ENCODE assay signal across 9 mouse cellular contexts in genomic region chr19:6234337-6235083, GRCm38 (mm10). TPM values are rescaled to one million over a fixed set of nuclear protein-coding genes. Genes with fewer than 3 reads are reported as not detected.
DNase-seq lines count a peak whose midpoint lies in the region; ATAC-seq and TF ChIP-seq lines count a peak whose summit lies in the region.
"Had no signal": no experiment of that assay in that cellular context is flagged by ENCODE, and none has a peak within 500 bp of the region (broad histone marks: within the 10 kb centered on the region; RNA-seq: fewer than 3 reads in every experiment).

No protein-coding gene starts in this region.

- peaks cover 5% of the 10 kb centered on the region; the same call in 1 of the 2 replicates for H3K27me3 ChIP-seq in G1E (ENCODE audit: insufficient read depth, low read length)
- H3K27me3 ChIP-seq in forebrain, embryonic 15.5 days = no peaks in the 10 kb centered on the region
- H3K27me3 ChIP-seq in limb, embryonic 14.5 days (ENCODE audit: control insufficient read depth, insufficient read depth, low read length) = no peaks in the 10 kb centered on the region
- H3K27me3 ChIP-seq in midbrain, postnatal 0 days (ENCODE audit: insufficient read depth, low read length) = no peaks in the 10 kb centered on the region

- peaks cover 34% of the 10 kb centered on the region for H3K4me1 ChIP-seq in G1E (ENCODE audit: insufficient read depth, low read depth, low read length)
- peaks cover 22% of the 10 kb centered on the region for H3K4me1 ChIP-seq in forebrain, embryonic 15.5 days
- peaks cover 9% of the 10 kb centered on the region for H3K4me1 ChIP-seq in limb, embryonic 14.5 days (ENCODE audit: control insufficient read depth, insufficient read depth, low read length)
- peaks cover 11% of the 10 kb centered on the region for H3K4me1 ChIP-seq in midbrain, postnatal 0 days (ENCODE audit: insufficient read depth, low read length)

- H3K4me3 ChIP-seq in G1E (ENCODE audit: low read depth, low read length) = peak overlapping the region; percentile 11; the same call in 1 of the 2 replicates
- peak overlapping the region; percentile 93 for H3K4me3 ChIP-seq in forebrain, embryonic 15.5 days
- H3K4me3 ChIP-seq in limb, embryonic 14.5 days (replicated peaks; ENCODE audit: low read length) = peak overlapping the region; percentile 83
- peak overlapping the region; percentile 92 for H3K4me3 ChIP-seq in midbrain, postnatal 0 days (ENCODE audit: low read depth, low read length)

- 69% methylated on average over 11 of the region's 11 CpGs for WGBS in forebrain, embryonic 15.5 days
- 76% methylated on average over 11 of the region's 11 CpGs for WGBS in limb, embryonic 14.5 days
- 61% methylated on average over 11 of the region's 11 CpGs for WGBS in midbrain, postnatal 0 days

- peaks cover 46% of the 10 kb centered on the region for H3K36me3 ChIP-seq in G1E (replicated peaks)
- peaks cover 30% of the 10 kb centered on the region for H3K36me3 ChIP-seq in forebrain, embryonic 15.5 days
- peaks cover 40% of the 10 kb centered on the region for H3K36me3 ChIP-seq in limb, embryonic 14.5 days (ENCODE audit: control insufficient read depth, insufficient read depth, low read length)
- H3K36me3 ChIP-seq in midbrain, postnatal 0 days (ENCODE audit: insufficient read depth, low read length) = peaks cover 40% of the 10 kb centered on the region

- no peak for TF ChIP-seq CTCF in G1E (IDR thresholded peaks at IDR 0.05; ENCODE audit: low read depth, low read length)
- TF ChIP-seq CTCF in midbrain, postnatal 0 days (IDR thresholded peaks at IDR 0.05) = no peak

- TF ChIP-seq POLR2A in limb, embryonic 14.5 days (IDR thresholded peaks at IDR 0.05; ENCODE audit: borderline replicate concordance, extremely low read depth, insufficient read depth, insufficient read length) = no peak

- H3K9ac ChIP-seq in forebrain, embryonic 15.5 days (replicated peaks) = peak overlapping the region; percentile 89
- H3K9ac ChIP-seq in limb, embryonic 14.5 days (ENCODE audit: low read depth, low read length, severe bottlenecking) = peak overlapping the region; percentile 72; the same call in 1 of the 2 replicates
- H3K9ac ChIP-seq in midbrain, postnatal 0 days (replicated peaks; ENCODE audit: low read length, poor library complexity, severe bottlenecking) = peak overlapping the region; percentile 94

- H3K27ac ChIP-seq in forebrain, embryonic 15.5 days (replicated peaks) = no peak overlapping the region
- H3K27ac ChIP-seq in limb, embryonic 14.5 days (replicated peaks; ENCODE audit: low read depth, low read length) = no peak overlapping the region
- H3K27ac ChIP-seq in midbrain, postnatal 0 days (ENCODE audit: low read depth, low read length) = no peak overlapping the region

- H3K9me3 ChIP-seq in G1E (replicated peaks) = no peaks in the 10 kb centered on the region
- H3K9me3 ChIP-seq in forebrain, embryonic 15.5 days = no peaks in the 10 kb centered on the region
- H3K9me3 ChIP-seq in limb, embryonic 14.5 days (ENCODE audit: control insufficient read depth, low read length) = no peaks in the 10 kb centered on the region
- H3K9me3 ChIP-seq in midbrain, postnatal 0 days (ENCODE audit: low read length) = no peaks in the 10 kb centered on the region

- ATAC-seq in G1E (ENCODE audit: extremely low read depth, insufficient number of reproducible peaks, low FRiP score, poor library complexity, severe bottlenecking) = no peak
- ATAC-seq in forebrain, embryonic 15.5 days (replicated peaks) = no peak
- no peak for ATAC-seq in limb, embryonic 14.5 days (ENCODE audit: low FRiP score, low read depth)
- no peak for ATAC-seq in midbrain, postnatal 0 days (ENCODE audit: low FRiP score)
- ATAC-seq in monocyte, adult 5-6 weeks (replicated peaks; ENCODE audit: insufficient number of reproducible peaks, low FRiP score, low TSS enrichment, poor library complexity, severe bottlenecking) = no peak

- H3K4me2 ChIP-seq in forebrain, embryonic 15.5 days (replicated peaks) = peak overlapping the region; percentile 94
- peak overlapping the region; percentile 91 for H3K4me2 ChIP-seq in limb, embryonic 14.5 days (replicated peaks; ENCODE audit: low read depth, low read length, severe bottlenecking)
- H3K4me2 ChIP-seq in midbrain, postnatal 0 days (ENCODE audit: low read depth, low read length, poor library complexity, severe bottlenecking) = peak overlapping the region; percentile 89

- no peak for DNase-seq in G1E (ENCODE audit: low spot score)
- peak; percentile 72 to 73 for DNase-seq in adrenal gland, postnatal 36 days
- DNase-seq in limb, embryonic 14.5 days (ENCODE audit: low spot score) = no peak
- no peak for DNase-seq in midbrain, postnatal 0 days (ENCODE audit: low spot score)
- no peak for DNase-seq in embryo, embryonic 10 days (ENCODE audit: low spot score)
- no peak for DNase-seq in right cerebral cortex, postnatal 14 days

RNA-seq across cellular contexts. Expression of gene Ppp2r5b, which starts 1.2 kb away (rescaled TPM):
- total RNA-seq in G1E (2014; fragmentation: Nextera tagmentation) = 3.4 and 9.0 TPM in 2 replicates
- 5.6 and 6.0 TPM in 2 replicates for total RNA-seq in G1E (2017)
- polyA plus RNA-seq in G1E (2012) = 7.1 and 8.9 TPM in 2 replicates
- total RNA-seq in adrenal gland, postnatal 36 days (2021) = 100 to 1,000 TPM in 1 of 2 experiments, 10 to 100 TPM in 1; 83.5 to 129 TPM
- polyA plus RNA-seq in forebrain, embryonic 15.5 days (2015; fragmentation: Nextera tagmentation; extraction: Ambion mirVana) = 95.5 and 98.5 TPM in 2 replicates
- 45.0 and 48.1 TPM in 2 replicates for polyA plus RNA-seq in limb, embryonic 14.5 days (2012; rRNA removed)
- polyA plus RNA-seq in limb, embryonic 14.5 days (2014; fragmentation: Nextera tagmentation; extraction: Ambion mirVana) = 27.5 and 27.8 TPM in 2 replicates
- total RNA-seq in midbrain, postnatal 0 days (2014; rRNA removed) = 248 and 256 TPM in 2 replicates
- polyA plus RNA-seq in midbrain, postnatal 0 days (2015; fragmentation: Nextera tagmentation; extraction: Ambion mirVana) = 177 and 189 TPM in 2 replicates
- 15.6 to 22.7 TPM (median 18.0 TPM) in 3 replicates for total RNA-seq in monocyte, adult 5-6 weeks (2017)

RNA-seq across cellular contexts. Expression of gene Atg2a, which starts 7.0 kb away (rescaled TPM):
- total RNA-seq in G1E (2014; fragmentation: Nextera tagmentation) = 18.4 and 31.8 TPM in 2 replicates
- 7.0 and 9.4 TPM in 2 replicates for total RNA-seq in G1E (2017)
- 44.4 and 45.0 TPM in 2 replicates for polyA plus RNA-seq in G1E (2012)
- 10 to 100 TPM; 30.7 to 33.3 TPM for total RNA-seq in adrenal gland, postnatal 36 days (2021)
- polyA plus RNA-seq in forebrain, embryonic 15.5 days (2015; fragmentation: Nextera tagmentation; extraction: Ambion mirVana) = 9.7 and 10.1 TPM in 2 replicates
- 18.3 and 25.7 TPM in 2 replicates for polyA plus RNA-seq in limb, embryonic 14.5 days (2012; rRNA removed)
- polyA plus RNA-seq in limb, embryonic 14.5 days (2014; fragmentation: Nextera tagmentation; extraction: Ambion mirVana) = 10.6 and 14.6 TPM in 2 replicates
- 34.3 and 38.2 TPM in 2 replicates for total RNA-seq in midbrain, postnatal 0 days (2014; rRNA removed)
- polyA plus RNA-seq in midbrain, postnatal 0 days (2015; fragmentation: Nextera tagmentation; extraction: Ambion mirVana) = 9.6 and 9.7 TPM in 2 replicates
- 32.7 to 41.0 TPM (median 33.2 TPM) in 3 replicates for total RNA-seq in monocyte, adult 5-6 weeks (2017)

RNA-seq across cellular contexts. Expression of gene Gpha2, which starts 8.3 kb away (rescaled TPM):
- total RNA-seq in G1E (2014; fragmentation: Nextera tagmentation) (not detected in 2 replicates), G1E (2017) (not detected in 2 replicates)
- polyA plus RNA-seq in G1E (2012) = not detected in 2 replicates
- 10 to 100 TPM; 25.5 to 27.9 TPM for total RNA-seq in adrenal gland, postnatal 36 days (2021)
- polyA plus RNA-seq in forebrain, embryonic 15.5 days (2015; fragmentation: Nextera tagmentation; extraction: Ambion mirVana) = not detected in 2 replicates
- polyA plus RNA-seq in limb, embryonic 14.5 days (2012; rRNA removed) = 1.5 and 2.7 TPM in 2 replicates
- polyA plus RNA-seq in limb, embryonic 14.5 days (2014; fragmentation: Nextera tagmentation; extraction: Ambion mirVana) = 1.2 and 2.3 TPM in 2 replicates
- total RNA-seq in midbrain, postnatal 0 days (2014; rRNA removed) = not detected in 2 replicates
- polyA plus RNA-seq in midbrain, postnatal 0 days (2015; fragmentation: Nextera tagmentation; extraction: Ambion mirVana) = 0.31 TPM in 1 of 2 replicates, not detected in the other
- not detected in 3 replicates for total RNA-seq in monocyte, adult 5-6 weeks (2017)

RNA-seq across cellular contexts. Expression of gene Ehd1, which starts 42.0 kb away (rescaled TPM):
- total RNA-seq in G1E (2014; fragmentation: Nextera tagmentation) (18.0 and 18.7 TPM in 2 replicates), G1E (2017) (22.0 and 23.3 TPM in 2 replicates)
- 132 and 135 TPM in 2 replicates for polyA plus RNA-seq in G1E (2012)
- 100 to 1,000 TPM; 119 to 188 TPM for total RNA-seq in adrenal gland, postnatal 36 days (2021)
- polyA plus RNA-seq in forebrain, embryonic 15.5 days (2015; fragmentation: Nextera tagmentation; extraction: Ambion mirVana) = 88.1 TPM in 2 replicates
- polyA plus RNA-seq in limb, embryonic 14.5 days (2012; rRNA removed) = 160 and 232 TPM in 2 replicates
- 68.7 and 81.8 TPM in 2 replicates for polyA plus RNA-seq in limb, embryonic 14.5 days (2014; fragmentation: Nextera tagmentation; extraction: Ambion mirVana)
- 117 and 139 TPM in 2 replicates for total RNA-seq in midbrain, postnatal 0 days (2014; rRNA removed)
- polyA plus RNA-seq in midbrain, postnatal 0 days (2015; fragmentation: Nextera tagmentation; extraction: Ambion mirVana) = 73.0 and 74.0 TPM in 2 replicates
- 40.8 to 62.5 TPM (median 59.6 TPM) in 3 replicates for total RNA-seq in monocyte, adult 5-6 weeks (2017)

RNA-seq across cellular contexts. Expression of gene Majin, which starts 50.3 kb away (rescaled TPM):
- total RNA-seq in G1E (2014; fragmentation: Nextera tagmentation) (not detected in 2 replicates), G1E (2017) (0.11 TPM in 1 of 2 replicates, not detected in the other)
- polyA plus RNA-seq in G1E (2012) = not detected in 2 replicates
- 1 to 10 TPM; 1.7 TPM for total RNA-seq in adrenal gland, postnatal 36 days (2021)
- polyA plus RNA-seq in forebrain, embryonic 15.5 days (2015; fragmentation: Nextera tagmentation; extraction: Ambion mirVana) = not detected in 2 replicates
- 0.05 and 0.09 TPM in 2 replicates for polyA plus RNA-seq in limb, embryonic 14.5 days (2012; rRNA removed)
- polyA plus RNA-seq in limb, embryonic 14.5 days (2014; fragmentation: Nextera tagmentation; extraction: Ambion mirVana) = not detected in 2 replicates
- not detected in 2 replicates for total RNA-seq in midbrain, postnatal 0 days (2014; rRNA removed)
- polyA plus RNA-seq in midbrain, postnatal 0 days (2015; fragmentation: Nextera tagmentation; extraction: Ambion mirVana) = 0.16 and 0.18 TPM in 2 replicates
- total RNA-seq in monocyte, adult 5-6 weeks (2017) = not detected in 3 replicates
- total RNA-seq: common myeloid progenitor, adult 5-6 weeks had no signal

Comparison
In these comparisons a context has a peak if more than half of its experiments do, and no peak if none do; other contexts are left out.
1. DNase-seq: peak in adrenal gland, postnatal 36 days (2 of 2); none in G1E (single experiment), limb, embryonic 14.5 days (single experiment), midbrain, postnatal 0 days (single experiment), embryo, embryonic 10 days (single experiment) and right cerebral cortex, postnatal 14 days (single experiment).
2. H3K4me3 ChIP-seq: peak in every context shown above with its lines; median percentile 93 in forebrain, embryonic 15.5 days; 92 in midbrain, postnatal 0 days; 83 in limb, embryonic 14.5 days; 11 in G1E.
3. RNA of gene Gpha2, which starts 8.3 kb away (total RNA-seq): 25.5 to 27.9 TPM in adrenal gland, postnatal 36 days; not detected in G1E, not detected in midbrain, postnatal 0 days and not detected in monocyte, adult 5-6 weeks; every median in the first group is over 10 times any median in the second.
4. Peak in every context shown above with its lines, with median percentiles within 50 percentile points of each other: H3K4me2 ChIP-seq and H3K9ac ChIP-seq.